Mouse (Mus musculus) small intestine, adult 2 months (tissue): ENCODE measurements around the gene Rps6ka1.

ENCODE experiments used
- CTCF ChIP-seq: fragments of 200-500 bp; IDR thresholded peaks from 2 replicates; pipeline ENCODE4 v1.5.1; 2012; ENCODE audit warnings: low read depth, mild to moderate bottlenecking, control low read depth, inconsistent platforms, low read length, moderate library complexity, mixed read lengths; ENCODE audit not compliant: insufficient replicate concordance, insufficient read length; ENCODE audit errors: extremely low read depth
- POLR2A ChIP-seq: fragments of 200-500 bp; IDR thresholded peaks from 2 replicates; pipeline ENCODE4 v1.6.1; 2012; ENCODE audit warnings: low read depth, mild to moderate bottlenecking, control low read depth, inconsistent platforms, low read length, moderate library complexity

- TF ChIP-seq CTCF (peak; percentile 45; the same call in 1 of the 2 replicates), POLR2A (no peak)
These were observed 58.1 kb downstream of the Rps6ka1 start for GRCm38 (mm10) chr4:133829281-133830070.
